Mouse (Mus musculus) kidney, adult 9 months (tissue): Measurements from ENCODE around the gene Thsd7a.

Source experiments
- DNase-seq: peaks from one replicate; pipeline ENCODE4 v3.0.0; 2022

The Thsd7a gene

GRCm38 (mm10) chr6:12748787-12749530, at the start of gene Thsd7a:
Gene Thsd7a, minus strand, starts transcription at chr6:12749410.
- DNase-seq, result peak; percentile 23

GRCm38 (mm10) chr6:12787129-12787528, 37.9 kb upstream of the Thsd7a start:
- DNase-seq, result no peak

- no peak for DNase-seq
Measured at GRCm38 (mm10) chr6:12786378-12786982, 37.3 kb upstream of the Thsd7a start.

- DNase-seq, result no peak
Measured at GRCm38 (mm10) chr6:12784918-12785618, 35.9 kb upstream of the Thsd7a start.

- no peak for DNase-seq
Measured at GRCm38 (mm10) chr6:12772799-12773198, 23.6 kb upstream of the Thsd7a start.

GRCm38 (mm10) chr6:12765191-12765590, 16.0 kb upstream of the Thsd7a start:
- no peak for DNase-seq

GRCm38 (mm10) chr6:12764606-12765005, 15.4 kb upstream of the Thsd7a start:
- no peak for DNase-seq

DNA sequence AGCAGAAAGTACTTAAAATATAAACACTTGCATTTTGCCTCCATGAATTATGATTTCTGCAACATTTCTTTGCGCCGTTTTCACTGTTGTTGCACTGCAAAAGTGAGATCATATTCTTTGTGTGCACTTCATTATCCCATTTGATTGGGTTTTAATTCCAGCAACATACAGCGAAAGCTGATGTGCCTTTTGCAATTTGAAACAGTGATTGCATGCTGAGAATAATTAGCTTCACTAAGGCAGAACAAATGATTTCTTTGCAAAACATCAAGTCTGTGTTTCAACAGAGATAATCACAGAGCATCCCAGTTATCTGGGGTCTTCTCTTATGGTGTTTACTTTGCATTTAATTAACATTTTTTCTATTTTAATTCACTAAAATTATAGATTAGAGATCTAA, 14.6 kb upstream of the Thsd7a start:
- no peak for DNase-seq

GRCm38 (mm10) chr6:12759328-12760193, 10.4 kb upstream of the Thsd7a start:
- DNase-seq, result no peak

- no peak for DNase-seq
Measured at GRCm38 (mm10) chr6:12752297-12752696, 3.1 kb upstream of the Thsd7a start.

GRCm38 (mm10) chr6:12750441-12750840, 1.2 kb upstream of the Thsd7a start:
- DNase-seq, result peak; percentile 1

GRCm38 (mm10) chr6:12749531-12750210, 461 bp upstream of the Thsd7a start:
- peak; percentile 11 for DNase-seq

- no peak for DNase-seq
Measured at GRCm38 (mm10) chr6:12748454-12748786, 790 bp downstream of the Thsd7a start.

- DNase-seq, result peak; percentile 4
Measured at GRCm38 (mm10) chr6:12747856-12748450, 1.3 kb downstream of the Thsd7a start.

DNA sequence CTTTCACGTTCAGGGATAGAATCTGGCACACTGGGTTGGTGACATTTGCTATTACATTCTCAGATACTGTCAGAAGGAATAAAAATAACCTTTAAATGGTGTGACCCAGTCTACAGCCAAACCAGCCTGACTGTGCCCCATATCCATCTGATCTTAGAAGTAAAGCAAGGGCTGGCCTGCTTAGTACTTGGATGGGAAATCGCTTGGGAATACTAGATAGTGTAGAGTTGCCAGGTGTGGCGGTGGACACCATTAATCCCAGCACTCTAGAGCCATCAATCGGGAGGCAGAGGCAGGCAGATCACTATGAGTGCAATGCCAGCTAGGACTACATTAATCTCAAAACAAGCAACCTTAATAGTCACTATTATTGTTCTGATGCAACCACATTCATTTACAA, 6.4 kb downstream of the Thsd7a start:
- DNase-seq, result no peak

- DNase-seq, result no peak
Measured at GRCm38 (mm10) chr6:12733924-12734323, 15.3 kb downstream of the Thsd7a start.

- DNase-seq, result no peak
Measured at GRCm38 (mm10) chr6:12716071-12716470, 33.1 kb downstream of the Thsd7a start.

DNA sequence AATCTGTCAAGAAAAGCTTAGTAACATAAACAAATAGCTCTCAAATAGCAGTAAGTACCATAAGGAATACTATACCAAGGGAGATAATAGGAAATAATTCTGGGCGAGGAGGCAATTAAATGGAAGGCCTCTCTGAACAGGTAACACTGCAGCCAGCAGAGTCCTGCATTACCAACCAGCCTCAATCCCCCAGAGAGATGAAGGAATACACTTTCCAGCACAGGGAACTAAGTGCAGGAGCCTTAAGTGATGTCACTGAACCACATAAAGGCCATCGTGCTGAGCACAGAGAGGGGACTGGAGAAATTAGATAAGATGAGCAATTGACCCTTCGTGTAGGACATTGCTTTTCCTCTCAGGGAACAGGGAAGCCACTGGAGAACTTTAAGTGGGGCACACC, 36.6 kb downstream of the Thsd7a start:
- no peak for DNase-seq

DNA sequence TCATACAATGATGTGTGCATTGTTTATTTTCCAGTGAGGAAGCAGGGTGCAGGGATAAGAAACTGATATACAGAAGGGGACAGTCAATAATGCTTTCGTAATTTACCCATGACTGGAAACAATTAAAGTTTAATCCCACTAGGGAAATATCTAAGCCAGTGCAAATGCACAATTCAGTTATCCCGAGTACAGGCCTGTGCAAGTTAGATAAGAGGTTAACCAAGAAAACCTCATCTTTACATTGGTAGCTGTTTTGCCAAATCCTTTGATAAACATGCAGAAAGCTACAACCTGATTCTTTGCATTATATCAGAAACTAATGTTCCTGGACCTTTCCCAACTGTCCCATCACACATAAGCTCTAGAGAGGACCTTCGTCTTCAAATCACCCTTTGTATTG, 46.3 kb downstream of the Thsd7a start:
- DNase-seq, result no peak

GRCm38 (mm10) chr6:12699089-12699488, 50.1 kb downstream of the Thsd7a start:
- no peak for DNase-seq

DNA sequence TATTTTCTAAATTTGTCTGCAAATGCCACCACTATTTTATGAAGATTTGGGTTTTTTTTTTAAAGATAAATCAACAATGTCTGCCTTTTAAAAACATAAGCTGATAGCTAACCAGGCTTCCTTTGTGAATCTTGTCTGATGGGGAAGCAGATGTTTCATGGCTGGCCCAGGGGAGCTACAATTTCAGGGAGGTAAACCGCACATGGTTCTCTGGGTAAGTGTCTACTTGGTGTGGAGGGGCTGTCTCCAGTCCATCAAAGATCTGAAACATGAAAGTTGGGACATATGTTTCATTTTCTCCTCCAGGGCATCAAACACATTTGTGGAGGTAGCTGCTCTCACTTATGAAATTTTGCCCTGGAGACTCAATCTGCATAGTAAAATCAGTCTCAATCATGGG, 55.5 kb downstream of the Thsd7a start:
- no peak for DNase-seq

GRCm38 (mm10) chr6:12693239-12693638, 56.0 kb downstream of the Thsd7a start:
- DNase-seq, result no peak
